In the genomic region with DNA sequence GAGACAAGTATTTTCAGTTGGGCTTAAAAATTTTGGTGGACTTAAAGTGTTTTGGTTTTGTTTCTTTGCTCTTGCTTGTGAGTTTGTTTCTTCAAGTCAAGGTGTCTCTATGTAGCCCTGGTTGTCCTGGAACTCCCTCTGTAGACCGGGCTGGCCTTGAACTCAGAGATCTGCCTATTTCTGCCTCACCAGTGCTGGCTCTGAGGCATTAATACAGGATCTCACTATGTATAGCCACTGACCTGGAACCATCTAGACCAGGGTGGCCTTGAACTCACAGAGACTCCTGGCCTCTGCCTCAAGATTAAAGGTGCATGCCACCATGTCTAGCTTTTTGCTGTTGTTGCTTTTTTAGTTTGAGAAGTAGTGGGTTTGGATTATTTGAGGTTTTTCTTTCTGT, we compare ENCODE assay signal across 8 mouse cellular contexts. TPM values are rescaled to one million over a fixed set of nuclear protein-coding genes. Genes with fewer than 3 reads are reported as not detected.
DNase-seq lines count a peak whose midpoint lies in the region; ATAC-seq and TF ChIP-seq lines count a peak whose summit lies in the region.

No protein-coding gene starts in this region.

- intact Hi-C loops in gastrocnemius, adult 2 months (cut with DNase I): loop anchor here (5.0 kb wide), 2 partner anchors 100 to 155 kb away; partner anchors contain the start of genes Rnf168 and Ubxn7

- no peaks in the 10 kb centered on the region for H3K9me3 ChIP-seq in limb, embryonic 15.5 days
- no peaks in the 10 kb centered on the region for H3K9me3 ChIP-seq in stomach, embryonic 16.5 days (replicated peaks; ENCODE audit: control insufficient read depth, low read length)

- H3K4me2 ChIP-seq in limb, embryonic 15.5 days: peak overlapping the region; percentile 81
- H3K4me2 ChIP-seq in stomach, embryonic 16.5 days (ENCODE audit: low read depth, low read length): peak overlapping the region; percentile 60

- TF ChIP-seq POLR2A in spleen, adult 2 months (IDR thresholded peaks at IDR 0.05; ENCODE audit: low read depth, low read length): no peak

- no peaks in the 10 kb centered on the region for H3K36me3 ChIP-seq in spleen, adult 2 months (ENCODE audit: control insufficient read depth, insufficient read depth, low read length)
- H3K36me3 ChIP-seq in limb, embryonic 15.5 days: no peaks in the 10 kb centered on the region
- H3K36me3 ChIP-seq in stomach, embryonic 16.5 days (ENCODE audit: control insufficient read depth, insufficient read depth, low read length): no peaks in the 10 kb centered on the region

- no peak for TF ChIP-seq CTCF in gastrocnemius, adult 2 months (IDR thresholded peaks at IDR 0.05)
- TF ChIP-seq CTCF in spleen, adult 2 months (IDR thresholded peaks at IDR 0.05; ENCODE audit: extremely low read depth, insufficient read depth, insufficient read length, insufficient replicate concordance): no peak

- DNase-seq in gastrocnemius, adult 2 months: no peak
- no peak for DNase-seq in gastrocnemius, adult 18-20 months (ENCODE audit: low spot score)
- no peak for DNase-seq in spleen, adult 2 months (ENCODE audit: low read depth in 1 of 2, low spot score in 2 of 2)
- no peak for DNase-seq in spleen, adult 18-20 months
- no peak for DNase-seq in right cerebral cortex, postnatal 25 days
- no peak for DNase-seq in adrenal gland, adult 2 months

- ATAC-seq in limb, embryonic 15.5 days (ENCODE audit: insufficient number of reproducible peaks, low FRiP score, low TSS enrichment, low read depth): no peak
- ATAC-seq in stomach, embryonic 16.5 days (ENCODE audit: insufficient read depth, low FRiP score): no peak

- no peaks in the 10 kb centered on the region for H3K27me3 ChIP-seq in spleen, adult 2 months (ENCODE audit: control insufficient read depth, insufficient read depth, low read length)
- H3K27me3 ChIP-seq in limb, embryonic 15.5 days: no peaks in the 10 kb centered on the region
- no peaks in the 10 kb centered on the region for H3K27me3 ChIP-seq in stomach, embryonic 16.5 days (ENCODE audit: control insufficient read depth, insufficient read depth, low read length)

- H3K4me3 ChIP-seq in gastrocnemius, adult 2 months: peak overlapping the region; percentile 87
- peak overlapping the region; percentile 90; the same call in 1 of the 2 replicates for H3K4me3 ChIP-seq in spleen, adult 2 months (ENCODE audit: extremely low read depth, insufficient read depth, insufficient read length)
- H3K4me3 ChIP-seq in limb, embryonic 15.5 days: peak overlapping the region; percentile 80; the same call in 1 of the 2 replicates
- peak overlapping the region; percentile 95 for H3K4me3 ChIP-seq in stomach, embryonic 16.5 days (replicated peaks; ENCODE audit: low read length)

- H3K27ac ChIP-seq in gastrocnemius, adult 2 months: peak overlapping the region; percentile 93
- H3K27ac ChIP-seq in spleen, adult 2 months (ENCODE audit: insufficient read depth, low read length): no peak overlapping the region
- H3K27ac ChIP-seq in limb, embryonic 15.5 days: no peak overlapping the region
- no peak overlapping the region for H3K27ac ChIP-seq in stomach, embryonic 16.5 days (ENCODE audit: low read length)

- 97% methylated on average over 1 of the region's 1 CpGs for WGBS in spleen, adult 2 months
- 77% methylated on average over 1 of the region's 1 CpGs for WGBS in limb, embryonic 15.5 days
- 97% methylated on average over 1 of the region's 1 CpGs for WGBS in stomach, embryonic 16.5 days

- H3K4me1 ChIP-seq in spleen, adult 2 months (ENCODE audit: control insufficient read depth, insufficient read depth, insufficient read length): peaks cover 2% of the 10 kb centered on the region; the same call in 1 of the 2 replicates
- peaks cover 11% of the 10 kb centered on the region for H3K4me1 ChIP-seq in limb, embryonic 15.5 days
- H3K4me1 ChIP-seq in stomach, embryonic 16.5 days (ENCODE audit: control insufficient read depth, insufficient read depth, low read length): peaks cover 16% of the 10 kb centered on the region

- no peak overlapping the region for H3K9ac ChIP-seq in limb, embryonic 15.5 days
- H3K9ac ChIP-seq in stomach, embryonic 16.5 days (ENCODE audit: low read length): no peak overlapping the region

RNA-seq across cellular contexts. Expression of gene Pcyt1a, which starts 1.2 kb away (rescaled TPM):
- 100 to 1,000 TPM; 108 to 123 TPM for total RNA-seq in gastrocnemius, adult 2 months (2021)
- total RNA-seq in gastrocnemius, adult 18-20 months (2021): 100 to 1,000 TPM; 124 to 125 TPM
- 13.1 and 15.9 TPM in 2 replicates for polyA plus RNA-seq in spleen, adult 2 months (2012; rRNA removed)
- 46.6 and 48.5 TPM in 2 replicates for polyA plus RNA-seq in limb, embryonic 15.5 days (2015; fragmentation: Nextera tagmentation; extraction: Ambion mirVana)
- polyA plus RNA-seq in stomach, embryonic 16.5 days (2015; fragmentation: Nextera tagmentation; extraction: Ambion mirVana): 42.0 and 54.3 TPM in 2 replicates
- total RNA-seq in adrenal gland, adult 2 months (2021): 10 to 100 TPM; 89.9 to 91.2 TPM
- 24.5 and 42.2 TPM in 2 replicates for polyA plus RNA-seq in adrenal gland, adult 2 months (2012; rRNA removed)

RNA-seq across cellular contexts. Expression of gene Tctex1d2, which starts 12.4 kb away (rescaled TPM):
- total RNA-seq in gastrocnemius, adult 2 months (2021): 1 to 10 TPM; 5.3 TPM
- total RNA-seq in gastrocnemius, adult 18-20 months (2021): 1 to 10 TPM; 5.2 to 5.5 TPM
- polyA plus RNA-seq in spleen, adult 2 months (2012; rRNA removed): 2.3 and 2.5 TPM in 2 replicates
- polyA plus RNA-seq in limb, embryonic 15.5 days (2015; fragmentation: Nextera tagmentation; extraction: Ambion mirVana): 19.5 and 21.5 TPM in 2 replicates
- polyA plus RNA-seq in stomach, embryonic 16.5 days (2015; fragmentation: Nextera tagmentation; extraction: Ambion mirVana): 24.4 and 24.5 TPM in 2 replicates
- 1 to 10 TPM; 4.8 to 8.1 TPM for total RNA-seq in adrenal gland, adult 2 months (2021)
- polyA plus RNA-seq in adrenal gland, adult 2 months (2012; rRNA removed): 4.0 and 4.7 TPM in 2 replicates

RNA-seq across cellular contexts. Expression of gene Tm4sf19, which starts 31.6 kb away (rescaled TPM):
- not detected for total RNA-seq in gastrocnemius, adult 2 months (2021)
- total RNA-seq in gastrocnemius, adult 18-20 months (2021): not detected
- polyA plus RNA-seq in spleen, adult 2 months (2012; rRNA removed): 0.58 and 0.70 TPM in 2 replicates
- polyA plus RNA-seq in limb, embryonic 15.5 days (2015; fragmentation: Nextera tagmentation; extraction: Ambion mirVana): 0.12 and 0.46 TPM in 2 replicates
- not detected in 2 replicates for polyA plus RNA-seq in stomach, embryonic 16.5 days (2015; fragmentation: Nextera tagmentation; extraction: Ambion mirVana)
- under 1 TPM; 0.29 to 0.93 TPM for total RNA-seq in adrenal gland, adult 2 months (2021)
- 0.20 and 0.21 TPM in 2 replicates for polyA plus RNA-seq in adrenal gland, adult 2 months (2012; rRNA removed)

RNA-seq across cellular contexts. Expression of gene Slc51a, which starts 55.8 kb away (rescaled TPM):
- not detected for total RNA-seq in gastrocnemius, adult 2 months (2021)
- not detected for total RNA-seq in gastrocnemius, adult 18-20 months (2021)
- polyA plus RNA-seq in spleen, adult 2 months (2012; rRNA removed): not detected in 2 replicates
- polyA plus RNA-seq in limb, embryonic 15.5 days (2015; fragmentation: Nextera tagmentation; extraction: Ambion mirVana): 0.06 and 0.12 TPM in 2 replicates
- polyA plus RNA-seq in stomach, embryonic 16.5 days (2015; fragmentation: Nextera tagmentation; extraction: Ambion mirVana): 9.5 and 12.0 TPM in 2 replicates
- under 1 TPM in 1 of 2 experiments, not detected in 1; 0.28 TPM for total RNA-seq in adrenal gland, adult 2 months (2021)
- polyA plus RNA-seq in adrenal gland, adult 2 months (2012; rRNA removed): 0.23 and 0.33 TPM in 2 replicates
